Mouse (Mus musculus) liver, embryonic 16.5 days (tissue): ENCODE measurements around the gene Maml2. TPM values are rescaled to one million over a fixed set of nuclear protein-coding genes. Genes with fewer than 3 reads are reported as not detected.

Source experiments
- ATAC-seq: fragments of 200-750 bp; cut with Nextera tagmentation; 2 replicates; pipeline ENCODE4 v1.8.0; 2017; ENCODE audit warnings: low read depth, mild to moderate bottlenecking, moderate number of reproducible peaks, moderate library complexity
- H3K27ac ChIP-seq: fragments of 300-500 bp; sonication (generic); 2 replicates; pipeline ENCODE4 v1.5.1; 2014; ENCODE audit warnings: mild to moderate bottlenecking, low read length
- H3K27me3 ChIP-seq: fragments of 300-500 bp; sonication (generic); 2 replicates; pipeline ENCODE4 v1.6.1; 2014; ENCODE audit warnings: low read depth, low read length, mixed read lengths; ENCODE audit not compliant: control insufficient read depth, insufficient read depth
- H3K36me3 ChIP-seq: fragments of 300-500 bp; sonication (generic); 2 replicates; pipeline ENCODE4 v1.6.1; 2014; ENCODE audit warnings: mild to moderate bottlenecking; ENCODE audit not compliant: control insufficient read depth, insufficient read depth
- H3K4me1 ChIP-seq: fragments of 300-500 bp; sonication (generic); 2 replicates; pipeline ENCODE4 v1.6.1; 2014; ENCODE audit warnings: low read depth, low read length, mixed read lengths; ENCODE audit not compliant: control insufficient read depth
- H3K4me2 ChIP-seq: fragments of 300-500 bp; sonication (generic); 2 replicates; pipeline ENCODE4 v1.6.1; 2014; ENCODE audit warnings: low read depth, low read length, mixed read lengths
- H3K4me3 ChIP-seq: fragments of 300-500 bp; sonication (generic); 2 replicates; pipeline ENCODE4 v1.5.1; 2014; ENCODE audit warnings: low read depth, mild to moderate bottlenecking, low read length
- H3K9ac ChIP-seq: fragments of 300-500 bp; sonication (generic); 2 replicates; pipeline ENCODE4 v1.6.1; 2014; ENCODE audit warnings: low read depth, low read length
- H3K9me3 ChIP-seq: fragments of 300-500 bp; sonication (generic); replicated peaks from 2 replicates; pipeline ENCODE4 v1.6.1; 2016; ENCODE audit warnings: low read length; ENCODE audit not compliant: control insufficient read depth
- WGBS: fragments of 180-500 bp; shearing (Covaris S2); extraction: QIAGEN DNeasy Blood & Tissue Kit; methylation state at CpG from one replicate; pipeline ENCODE4 v1.1.7; 2014; ENCODE audit not compliant: insufficient replicate concordance; 5-methylcytosine and 5-hydroxymethylcytosine counted together
- polyA plus RNA-seq: library from polyadenylated mRNA; unstranded; fragments of >200 nt; fragmentation: Nextera tagmentation; extraction: Ambion mirVana; gene quantifications from 2 replicates; pipeline ENCODE4 v1.2.1, GENCODE M21; 2015

The Maml2 gene
- polyA plus RNA-seq, 1 experiment from 2014 or later = 0.96 TPM

- WGBS = 68% methylated on average over 4 of the region's 4 CpGs
- H3K9ac ChIP-seq = no peak overlapping the region
- H3K4me1 ChIP-seq = no peaks in the 10 kb centered on the region; the same call in 1 of the 2 replicates
- H3K4me2 ChIP-seq = no peak overlapping the region
- H3K27me3 ChIP-seq = no peaks in the 10 kb centered on the region
- H3K27ac ChIP-seq = no peak overlapping the region
- no peak for ATAC-seq
- H3K36me3 ChIP-seq = no peaks in the 10 kb centered on the region
- no peak overlapping the region for H3K4me3 ChIP-seq
- no peaks in the 10 kb centered on the region for H3K9me3 ChIP-seq
Observed at GRCm38 (mm10) chr9:13539535-13539934, 241.8 kb downstream of the Maml2 start.

- ATAC-seq = no peak
- H3K9me3 ChIP-seq = no peaks in the 10 kb centered on the region
- no peak overlapping the region for H3K4me3 ChIP-seq
- no peak overlapping the region for H3K9ac ChIP-seq
- no peaks in the 10 kb centered on the region for H3K27me3 ChIP-seq
- 53% methylated on average over 2 of the region's 2 CpGs for WGBS
- H3K27ac ChIP-seq = no peak overlapping the region
- H3K36me3 ChIP-seq = no peaks in the 10 kb centered on the region
- H3K4me1 ChIP-seq = no peaks in the 10 kb centered on the region; the same call in 1 of the 2 replicates
- H3K4me2 ChIP-seq = no peak overlapping the region
Observed at GRCm38 (mm10) chr9:13540227-13540626, 242.5 kb downstream of the Maml2 start.

DNA sequence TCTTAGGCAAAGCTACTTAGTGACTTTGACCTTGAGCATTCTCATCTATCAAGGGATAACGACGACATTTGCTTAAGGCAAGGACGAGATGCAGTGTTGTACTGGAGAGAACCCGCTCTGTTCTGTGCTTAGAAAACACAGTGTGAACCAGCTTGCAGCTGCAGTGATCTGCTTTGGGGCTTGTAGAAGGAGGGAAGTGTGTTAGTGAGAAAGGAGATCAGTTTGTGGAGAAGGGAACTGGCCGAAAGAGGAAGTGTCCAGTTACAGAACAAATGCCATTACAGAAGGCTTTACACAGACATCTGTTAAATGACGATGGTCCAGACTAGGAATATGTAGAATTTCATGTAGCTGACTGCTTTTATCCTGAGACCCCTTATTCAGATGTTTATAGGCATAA is 243.0 kb downstream of the Maml2 start:
- H3K27ac ChIP-seq = no peak overlapping the region
- WGBS = 16% methylated on average over 6 of the region's 6 CpGs

GRCm38 (mm10) chr9:13543167-13543566 is 245.4 kb downstream of the Maml2 start:
- ATAC-seq = no peak
- Histone ChIP-seq H3K27ac (no peak overlapping the region), H3K4me2 (no peak overlapping the region), H3K4me1 (no peaks in the 10 kb centered on the region; the same call in 1 of the 2 replicates), H3K27me3 (no peaks in the 10 kb centered on the region), H3K36me3 (no peaks in the 10 kb centered on the region), H3K4me3 (no peak overlapping the region), H3K9ac (no peak overlapping the region), H3K9me3 (no peaks in the 10 kb centered on the region)
- WGBS = 43% methylated on average over 8 of the region's 8 CpGs

More for the DNA sequence above, 243.0 kb downstream of the Maml2 start:
- Histone ChIP-seq H3K4me3 (no peak overlapping the region), H3K4me1 (no peaks in the 10 kb centered on the region; the same call in 1 of the 2 replicates), H3K9me3 (no peaks in the 10 kb centered on the region), H3K4me2 (no peak overlapping the region), H3K9ac (no peak overlapping the region), H3K36me3 (no peaks in the 10 kb centered on the region), H3K27me3 (no peaks in the 10 kb centered on the region)
- no peak for ATAC-seq

DNA sequence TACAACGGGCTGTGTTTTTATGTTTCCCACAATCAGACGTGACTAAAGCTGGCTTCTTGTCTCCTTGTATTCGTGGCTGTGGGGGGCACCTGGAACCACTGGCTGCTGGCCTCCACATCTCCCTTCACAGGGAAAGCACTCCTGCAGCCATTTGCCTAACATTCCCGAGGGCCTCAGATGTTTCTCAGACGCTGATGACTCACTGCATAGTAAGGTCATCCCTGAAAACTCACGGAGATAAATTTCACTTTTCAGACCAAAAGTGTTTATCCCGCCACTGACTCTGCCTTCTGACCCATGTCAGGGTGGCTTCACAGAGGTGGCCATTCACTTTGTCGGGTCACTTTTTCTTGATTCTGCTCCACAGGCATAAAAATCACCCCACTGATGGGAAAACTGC is 246.4 kb downstream of the Maml2 start:
- ATAC-seq = no peak
- H3K27ac ChIP-seq = no peak overlapping the region
- no peak overlapping the region for H3K4me2 ChIP-seq
- H3K9me3 ChIP-seq = no peaks in the 10 kb centered on the region
- no peak overlapping the region for H3K4me3 ChIP-seq
- no peaks in the 10 kb centered on the region; the same call in 1 of the 2 replicates for H3K4me1 ChIP-seq
- H3K9ac ChIP-seq = no peak overlapping the region
- H3K36me3 ChIP-seq = no peaks in the 10 kb centered on the region
- WGBS = 49% methylated on average over 8 of the region's 8 CpGs
- H3K27me3 ChIP-seq = no peaks in the 10 kb centered on the region

DNA sequence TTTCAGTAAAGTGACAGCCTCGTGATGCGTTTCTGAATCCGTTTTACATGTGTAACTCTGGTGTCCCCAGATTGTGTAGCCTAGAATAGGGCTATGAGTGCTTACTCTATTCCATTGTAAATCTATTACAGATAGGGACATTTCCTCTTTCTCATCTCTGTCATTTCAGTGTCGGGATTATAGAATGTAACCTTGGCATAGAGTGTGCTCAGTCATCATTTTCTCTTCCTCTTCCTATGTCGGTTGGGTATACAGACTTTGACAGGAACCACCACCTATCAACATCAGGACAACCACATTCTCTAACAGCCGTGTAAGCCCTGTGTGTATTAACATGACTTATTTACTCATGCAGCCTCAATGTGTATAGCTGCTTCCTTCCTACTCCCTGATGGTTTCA is 248.0 kb downstream of the Maml2 start:
- Histone ChIP-seq H3K27me3 (no peaks in the 10 kb centered on the region), H3K9me3 (no peaks in the 10 kb centered on the region), H3K4me2 (no peak overlapping the region), H3K36me3 (no peaks in the 10 kb centered on the region), H3K27ac (no peak overlapping the region), H3K4me3 (no peak overlapping the region), H3K9ac (no peak overlapping the region), H3K4me1 (no peaks in the 10 kb centered on the region; the same call in 1 of the 2 replicates)
- 28% methylated on average over 6 of the region's 6 CpGs for WGBS
- ATAC-seq = peak; percentile 35; the same call in 1 of the 2 replicates

GRCm38 (mm10) chr9:13549911-13550310 is 252.2 kb downstream of the Maml2 start:
- Histone ChIP-seq H3K4me3 (no peak overlapping the region), H3K4me2 (no peak overlapping the region), H3K27ac (no peak overlapping the region), H3K36me3 (no peaks in the 10 kb centered on the region), H3K27me3 (no peaks in the 10 kb centered on the region), H3K4me1 (no peaks in the 10 kb centered on the region), H3K9ac (no peak overlapping the region), H3K9me3 (no peaks in the 10 kb centered on the region)
- 21% methylated on average over 3 of the region's 3 CpGs for WGBS
- ATAC-seq = no peak

- H3K9me3 ChIP-seq = no peaks in the 10 kb centered on the region
- H3K27ac ChIP-seq = no peak overlapping the region
Observed at GRCm38 (mm10) chr9:13552380-13553052, 254.8 kb downstream of the Maml2 start.

DNA sequence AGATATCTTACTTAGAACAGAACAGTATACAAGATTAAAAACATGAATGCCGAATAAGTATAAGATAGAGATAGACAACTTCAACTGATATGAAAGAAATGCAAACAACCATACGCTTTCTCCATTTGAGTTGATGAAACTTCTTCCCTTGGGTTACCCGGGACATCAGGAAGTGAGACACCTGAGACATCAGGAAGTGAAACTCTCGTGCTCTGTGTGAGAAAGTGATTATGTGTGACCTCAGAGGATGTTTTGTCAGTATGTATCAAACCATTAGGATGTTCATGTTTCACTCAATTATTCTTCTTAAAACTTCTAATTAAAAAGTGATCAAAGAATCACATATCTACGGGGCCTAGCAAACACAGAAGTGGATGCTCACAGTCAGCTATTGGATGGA is 257.0 kb downstream of the Maml2 start:
- ATAC-seq = no peak
- Histone ChIP-seq H3K4me1 (no peaks in the 10 kb centered on the region), H3K4me3 (no peak overlapping the region), H3K9me3 (no peaks in the 10 kb centered on the region), H3K4me2 (no peak overlapping the region), H3K36me3 (no peaks in the 10 kb centered on the region), H3K9ac (no peak overlapping the region), H3K27ac (no peak overlapping the region), H3K27me3 (no peaks in the 10 kb centered on the region)
- WGBS = 60% methylated on average over 5 of the region's 5 CpGs

More at GRCm38 (mm10) chr9:13552380-13553052, 254.8 kb downstream of the Maml2 start:
- Histone ChIP-seq H3K9ac (no peak overlapping the region), H3K4me1 (no peaks in the 10 kb centered on the region), H3K27me3 (no peaks in the 10 kb centered on the region), H3K4me3 (no peak overlapping the region), H3K4me2 (no peak overlapping the region), H3K36me3 (no peaks in the 10 kb centered on the region)
- WGBS = 51% methylated on average over 5 of the region's 5 CpGs
- no peak for ATAC-seq
